Mouse (Mus musculus) layer of hippocampus, adult 9-11 months (tissue): Measurements from ENCODE around the gene Snx9.

ENCODE experiments used
- DNase-seq: peaks from one replicate; pipeline ENCODE4 v3.0.0; 2022

Snx9 gene

GRCm38 (mm10) chr17:5886943-5887800 is 46.0 kb downstream of the Snx9 start:
- DNase-seq: no peak

- DNase-seq: peak; percentile 48
Observed at GRCm38 (mm10) chr17:5890429-5890828, 49.3 kb downstream of the Snx9 start.

GRCm38 (mm10) chr17:5891933-5892683 is 51.0 kb downstream of the Snx9 start:
- DNase-seq: no peak

DNA sequence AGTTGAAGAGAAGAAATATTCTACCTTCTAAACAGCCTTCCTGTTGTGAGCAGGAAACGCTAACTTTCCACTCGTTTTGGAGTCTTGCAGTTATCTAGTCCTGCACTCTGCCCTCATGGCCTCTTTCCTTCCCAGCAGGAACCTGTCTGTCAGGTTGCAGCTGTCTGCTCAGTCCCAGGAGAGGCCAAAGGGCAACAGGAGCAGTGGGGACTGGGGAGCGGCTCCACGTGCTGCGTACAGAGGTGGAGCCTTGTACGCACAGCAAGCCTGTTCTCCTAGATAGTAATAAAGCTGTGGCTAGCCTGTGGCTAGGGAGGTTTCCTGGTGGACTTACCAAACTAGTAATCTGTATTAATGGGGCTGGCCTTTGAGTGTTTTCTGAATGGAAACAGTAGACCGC is 52.0 kb downstream of the Snx9 start:
- DNase-seq: no peak

- DNase-seq: no peak
Observed at GRCm38 (mm10) chr17:5893574-5894148, 52.5 kb downstream of the Snx9 start.

- no peak for DNase-seq
Observed at GRCm38 (mm10) chr17:5896066-5896465, 54.9 kb downstream of the Snx9 start.

DNA sequence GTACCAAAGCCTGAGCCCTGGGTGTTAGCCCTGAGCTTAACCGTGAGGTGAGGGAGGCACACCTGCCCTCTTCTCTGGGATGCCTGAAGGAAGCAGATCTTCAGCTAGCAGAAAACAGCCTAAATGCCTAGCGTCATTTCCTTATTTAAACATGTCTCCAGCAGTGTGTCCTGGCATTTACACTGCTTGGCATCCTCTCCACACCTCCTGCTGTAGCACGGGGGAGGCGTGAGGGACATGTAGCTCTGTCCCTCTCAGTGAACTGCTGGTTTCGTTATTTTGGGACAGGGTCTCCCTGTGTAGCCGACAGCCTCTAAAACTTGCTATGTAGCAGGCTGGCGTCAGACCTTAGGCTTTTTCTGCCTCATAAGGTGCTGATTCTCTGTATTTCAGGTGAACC is 55.5 kb downstream of the Snx9 start:
- DNase-seq: no peak

- DNase-seq: no peak
Observed at GRCm38 (mm10) chr17:5897326-5898200, 56.4 kb downstream of the Snx9 start.

DNA sequence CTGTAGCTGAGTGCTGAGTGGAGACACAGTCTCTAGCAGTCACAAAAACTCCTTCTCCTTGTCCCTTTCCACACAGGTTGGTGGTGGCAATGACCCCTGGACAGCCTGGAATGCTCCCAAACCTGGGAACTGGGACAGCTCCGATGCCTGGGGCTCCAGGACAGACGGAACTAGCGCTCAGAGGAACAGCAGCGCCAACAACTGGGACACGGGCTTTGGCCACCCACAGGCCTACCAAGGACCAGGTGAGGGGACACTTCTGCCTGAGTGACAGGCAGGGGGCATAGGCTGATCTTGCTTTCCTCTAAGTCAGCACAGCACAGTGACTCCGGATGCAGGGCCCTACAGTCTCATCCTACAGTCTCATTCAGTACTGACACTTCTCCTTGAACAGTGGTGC is 58.1 kb downstream of the Snx9 start:
- no peak for DNase-seq

DNA sequence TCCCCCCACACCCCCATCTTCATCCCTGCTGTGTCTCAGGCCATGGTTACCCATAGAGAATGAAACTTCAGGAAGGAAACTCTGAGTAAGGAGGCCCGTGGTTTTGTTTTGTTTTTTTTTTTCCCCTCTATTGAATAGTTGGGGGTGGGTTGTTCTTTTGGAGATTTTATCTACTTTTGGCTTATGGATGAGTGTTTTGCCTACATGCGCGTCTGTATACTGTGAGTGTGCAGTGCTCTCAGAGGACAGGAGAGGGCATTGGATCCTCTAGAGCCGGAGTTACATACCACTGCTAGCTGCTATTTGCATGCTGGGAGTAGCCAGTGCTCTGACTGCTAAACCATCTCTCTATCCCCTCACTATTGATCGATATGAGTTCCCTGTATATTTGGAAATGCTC is 60.3 kb downstream of the Snx9 start:
- DNase-seq: no peak

DNA sequence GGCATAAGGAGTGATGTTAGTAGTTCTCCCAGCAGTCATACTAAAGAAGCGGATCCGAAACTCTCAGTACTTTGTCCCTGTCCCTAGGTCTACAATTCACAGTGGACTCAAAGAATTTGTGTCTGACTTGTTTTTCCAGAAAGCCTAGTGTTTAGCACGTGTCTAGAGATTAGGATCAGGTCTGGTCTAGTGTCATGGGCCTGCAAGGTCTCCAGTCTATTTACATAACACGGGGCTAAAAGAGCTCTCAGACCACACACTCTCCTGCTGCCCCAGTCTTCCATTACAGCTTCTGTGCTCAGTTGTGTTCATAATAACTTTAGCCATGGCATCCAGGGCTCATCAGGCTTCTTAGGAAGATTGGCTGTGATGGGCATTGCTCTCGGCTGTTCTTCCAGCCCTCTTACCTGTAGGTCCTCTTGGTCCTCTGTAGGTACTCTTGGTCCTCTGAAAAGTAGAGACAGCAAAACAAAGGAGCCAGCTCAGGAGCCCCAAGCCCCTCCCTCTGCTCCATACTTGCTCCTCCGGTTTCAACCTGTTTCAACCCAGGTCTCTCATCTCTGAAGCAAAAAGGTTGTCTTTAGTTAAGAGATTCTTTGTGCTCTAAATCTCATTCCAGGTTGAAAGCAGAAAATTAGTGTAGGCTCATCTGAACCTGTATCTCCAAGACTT is 62.6 kb downstream of the Snx9 start:
- DNase-seq: no peak

- DNase-seq: no peak
Observed at GRCm38 (mm10) chr17:5909681-5910080, 68.6 kb downstream of the Snx9 start.

DNA sequence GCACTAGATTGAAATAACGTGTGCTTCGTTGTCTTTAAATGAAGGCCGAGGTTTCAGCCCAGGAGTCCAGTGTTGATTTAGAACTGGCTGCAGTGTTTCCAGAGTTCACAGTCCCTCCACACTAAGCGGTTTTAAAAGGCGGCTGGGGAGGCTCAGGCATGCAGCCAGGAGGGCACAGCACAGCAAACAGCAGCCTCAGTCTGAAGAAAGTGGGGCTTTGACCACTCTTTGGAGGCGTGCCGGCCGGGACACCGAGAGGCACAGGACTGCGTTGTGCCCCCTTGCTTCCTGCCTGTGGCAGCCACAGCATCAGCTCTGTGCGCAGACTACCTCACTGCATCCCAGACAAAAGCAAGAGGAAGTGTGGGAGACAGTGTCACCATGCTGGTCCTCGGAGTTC is 70.5 kb downstream of the Snx9 start:
- DNase-seq: peak; percentile 71

- DNase-seq: no peak
Observed at GRCm38 (mm10) chr17:5912797-5913196, 71.7 kb downstream of the Snx9 start.

GRCm38 (mm10) chr17:5914217-5914616 is 73.1 kb downstream of the Snx9 start:
- DNase-seq: no peak

GRCm38 (mm10) chr17:5921954-5922353 is 80.8 kb downstream of the Snx9 start:
- DNase-seq: no peak

DNA sequence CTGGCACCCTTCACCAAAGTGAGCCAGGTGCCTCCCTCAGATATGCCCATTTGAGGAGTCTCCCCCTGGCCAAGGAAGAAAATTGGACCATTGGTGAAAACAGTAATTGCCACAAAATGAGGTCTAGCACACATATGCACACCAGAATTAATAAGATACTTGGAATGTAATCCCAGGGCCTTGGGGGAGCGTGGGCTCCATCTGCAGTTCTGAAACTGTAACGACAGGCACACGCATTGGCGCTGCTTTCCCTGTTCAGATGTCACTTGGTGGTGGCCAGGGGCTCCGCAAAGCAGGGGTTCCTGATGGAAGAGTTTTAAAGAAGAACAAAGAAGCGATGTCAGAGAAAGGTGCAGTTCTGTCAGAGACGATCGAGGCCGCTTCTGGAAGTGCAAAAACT is 82.2 kb downstream of the Snx9 start:
- DNase-seq: no peak

DNA sequence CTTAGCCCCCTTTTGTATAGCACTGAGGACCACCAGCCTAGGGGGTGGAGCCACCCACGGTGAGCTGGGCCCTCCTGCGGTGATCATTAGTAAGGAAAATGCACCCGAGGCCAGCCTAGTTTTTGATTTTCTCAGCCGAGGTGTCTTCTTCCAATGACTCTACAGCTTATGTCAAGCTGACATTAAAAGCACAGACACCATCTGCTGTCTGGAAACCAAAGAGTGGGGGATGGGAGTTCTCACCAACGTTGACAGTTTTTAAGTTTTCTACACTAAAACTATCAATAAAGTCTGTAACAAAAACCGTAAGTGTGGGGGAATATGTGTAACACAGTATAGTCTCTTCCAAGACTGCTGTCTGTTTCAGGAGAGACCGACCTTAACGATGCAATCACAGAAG is 83.1 kb downstream of the Snx9 start:
- no peak for DNase-seq

DNA sequence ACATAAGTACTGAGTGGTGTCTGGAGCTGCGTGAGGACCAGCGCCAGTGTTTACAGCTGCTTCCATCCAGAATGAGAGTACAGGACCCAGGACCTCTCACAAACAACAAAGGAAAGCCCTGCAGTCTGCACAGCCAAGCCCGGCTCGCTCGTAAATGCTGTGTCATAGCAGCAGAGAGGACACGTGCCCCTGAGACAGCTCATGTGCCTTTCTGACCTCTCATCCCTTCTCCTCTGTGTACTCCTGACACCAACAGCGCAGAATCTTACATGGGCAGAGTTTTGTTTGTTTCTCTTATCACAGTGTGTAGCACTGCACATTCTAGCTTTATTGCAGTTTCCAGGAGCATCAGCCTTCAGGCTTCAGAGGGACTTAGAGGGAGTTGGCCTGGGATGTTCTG is 85.6 kb downstream of the Snx9 start:
- DNase-seq: peak; percentile 37

DNA sequence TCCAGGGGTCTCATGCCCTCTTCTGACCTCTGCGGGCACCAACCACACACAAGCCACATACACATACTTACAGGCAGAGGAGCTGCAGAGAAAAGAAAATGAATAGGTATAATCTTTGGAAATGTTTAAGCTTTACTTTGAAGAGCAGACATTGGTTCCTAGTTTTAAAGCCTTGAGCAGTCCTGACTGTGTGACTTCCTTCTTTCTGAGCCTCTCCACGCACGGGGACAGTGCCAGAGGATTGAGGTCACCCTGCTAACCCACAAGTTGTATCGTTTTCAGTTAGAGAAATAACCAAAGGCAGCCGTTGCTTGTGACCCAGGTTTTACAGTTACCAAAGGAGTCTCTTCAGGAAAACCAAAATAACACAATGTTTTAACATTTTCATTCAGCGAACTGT is 87.9 kb downstream of the Snx9 start:
- DNase-seq: no peak

- DNase-seq: no peak
Observed at GRCm38 (mm10) chr17:5932161-5932560, 91.0 kb downstream of the Snx9 start.
